Mouse (Mus musculus) R1 (cell line): ENCODE measurements around the gene Pigv.
A peak's percentile ranks its signal among the peaks of the same experiment; 100 is the strongest.

Experiments used
- DNase-seq: peaks from one replicate; pipeline ENCODE4 v3.0.0-alpha.2; 2018; ENCODE audit warnings: low read depth, low spot score

The Pigv gene

DNA sequence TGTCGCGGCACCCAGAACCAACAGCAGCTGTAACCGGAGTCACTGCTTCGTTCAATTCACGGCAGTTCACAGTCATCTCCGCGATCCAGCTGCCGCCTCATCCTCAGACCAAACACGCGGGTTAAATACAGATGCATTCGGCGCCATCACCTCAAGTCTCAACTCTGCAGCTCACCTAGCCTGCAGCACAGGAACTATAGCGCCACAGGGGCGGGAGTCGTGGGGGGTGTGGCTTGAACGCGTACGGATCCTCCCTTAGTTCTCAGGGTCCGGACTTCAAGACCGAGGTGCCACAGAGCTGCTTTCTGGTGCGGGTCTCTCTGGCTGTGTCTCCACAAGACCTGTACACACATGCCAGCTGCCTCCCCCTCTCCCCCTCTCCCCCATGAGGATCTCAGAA, 26.8 kb downstream of the Pigv start:
- peak; percentile 78 for DNase-seq

DNA sequence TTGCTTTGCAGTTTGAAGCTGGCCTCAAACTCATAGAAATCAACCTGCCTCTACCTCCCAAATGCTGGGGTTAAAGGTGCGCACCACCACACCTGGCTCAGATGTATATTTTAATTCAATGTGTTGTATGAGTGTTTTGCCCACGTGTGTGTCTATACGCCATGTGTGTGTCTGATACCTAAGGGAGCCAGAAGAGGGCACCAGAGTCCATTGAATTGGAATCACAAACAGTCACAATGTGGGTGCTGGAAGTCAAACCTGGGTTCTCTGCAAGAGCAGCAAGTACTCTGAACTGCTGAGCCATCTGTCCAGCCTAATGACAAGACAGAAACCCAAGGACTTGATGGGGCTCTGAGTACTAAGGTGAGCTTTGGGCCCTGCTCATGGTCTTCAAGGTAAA, 27.3 kb downstream of the Pigv start:
- DNase-seq, result peak; percentile 69

DNA sequence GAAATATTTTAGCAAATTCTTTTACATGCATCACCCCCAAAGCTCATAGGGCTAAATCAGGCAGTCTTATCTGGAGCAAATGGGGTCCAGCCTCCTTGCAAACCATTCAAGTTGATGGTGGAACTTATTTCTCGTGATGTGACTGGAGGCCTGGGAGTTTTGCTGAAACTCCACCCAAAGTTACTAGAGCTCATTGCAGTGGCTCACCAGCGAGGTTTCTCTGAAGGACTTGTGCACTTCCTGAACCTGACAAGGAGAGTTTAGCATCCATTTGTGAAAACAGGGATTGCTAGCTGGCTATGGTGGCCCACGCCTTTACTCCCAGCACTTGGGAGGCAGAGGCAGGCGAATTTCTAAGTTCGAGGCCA, 38.4 kb downstream of the Pigv start:
- DNase-seq, result peak; percentile 65

DNA sequence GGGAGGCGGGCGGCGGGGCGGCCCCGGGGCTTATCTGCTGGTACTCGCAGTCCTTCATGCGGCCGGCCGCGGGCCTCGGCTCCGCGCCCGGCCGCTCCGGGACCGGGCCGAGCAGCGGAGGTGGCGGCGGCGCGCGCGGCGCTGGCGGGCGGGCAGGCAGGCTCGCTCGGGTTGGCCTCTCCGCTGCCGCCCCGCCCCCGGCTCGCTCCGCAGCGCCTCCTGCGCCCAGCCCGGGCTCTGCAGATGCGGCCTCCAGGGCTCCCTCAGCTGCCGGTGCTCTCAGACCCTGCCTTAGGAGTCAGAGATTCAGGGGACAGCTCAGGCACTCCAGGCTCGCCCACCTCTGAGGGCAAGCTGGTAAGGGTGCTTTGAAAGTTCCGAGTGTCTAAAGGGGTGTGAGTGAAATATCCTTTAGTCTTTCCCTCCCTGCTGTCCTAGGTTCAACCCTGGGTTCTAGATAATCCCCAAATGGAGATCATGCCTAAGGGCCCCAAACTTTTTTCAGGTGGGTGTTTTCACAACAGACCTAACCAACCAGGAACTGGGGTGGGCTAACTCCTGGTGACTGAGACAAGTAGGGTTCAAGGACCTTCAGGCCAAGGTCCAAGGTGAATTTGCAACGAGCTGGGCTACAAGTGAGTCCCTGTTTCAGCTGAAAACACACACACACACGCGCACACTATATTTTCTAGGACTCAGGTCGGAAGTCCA, 39.0 kb downstream of the Pigv start:
- DNase-seq, result peak; percentile 92

DNA sequence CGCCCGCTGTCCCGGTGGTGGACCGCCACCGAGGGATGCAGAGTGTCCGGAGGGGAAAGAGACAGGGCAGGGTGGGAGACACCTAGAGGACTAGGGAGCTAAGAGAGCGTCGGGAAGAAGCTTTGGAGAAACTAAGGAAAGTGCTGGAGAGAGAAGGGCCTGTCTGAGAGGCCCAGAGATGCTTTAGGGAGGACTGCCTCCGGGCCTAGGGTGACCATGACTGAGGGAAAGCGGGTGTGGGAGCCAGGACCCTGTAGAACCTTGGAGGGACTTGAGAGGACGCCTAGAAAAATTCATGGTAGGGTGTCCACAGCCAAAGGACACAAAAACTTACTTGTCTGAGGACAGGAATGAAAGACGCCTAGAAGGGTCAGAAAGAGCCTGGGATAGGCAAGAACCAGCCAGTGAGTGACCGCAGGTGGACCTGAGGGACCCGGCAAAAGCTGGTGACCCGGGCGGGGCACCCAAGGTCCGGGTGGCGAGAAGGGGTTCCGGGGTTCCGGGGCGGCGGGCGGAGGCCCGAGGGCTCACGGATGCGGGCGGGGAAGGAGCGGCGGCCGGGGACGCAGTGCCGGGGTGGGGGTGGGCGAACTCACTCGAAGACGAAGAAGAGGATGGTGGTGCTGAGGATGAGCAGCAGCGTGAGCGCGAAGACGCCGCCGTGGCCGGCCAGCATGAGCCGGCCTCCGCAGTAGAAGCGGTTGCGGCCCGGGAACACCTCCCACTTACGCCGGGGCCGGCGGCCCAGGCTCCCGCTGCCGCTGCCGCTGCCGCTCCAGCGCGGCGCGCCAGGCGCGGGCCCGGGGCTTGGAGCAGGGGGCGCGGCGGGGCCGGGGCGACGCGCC, 39.7 kb downstream of the Pigv start:
- DNase-seq, result no peak

DNA sequence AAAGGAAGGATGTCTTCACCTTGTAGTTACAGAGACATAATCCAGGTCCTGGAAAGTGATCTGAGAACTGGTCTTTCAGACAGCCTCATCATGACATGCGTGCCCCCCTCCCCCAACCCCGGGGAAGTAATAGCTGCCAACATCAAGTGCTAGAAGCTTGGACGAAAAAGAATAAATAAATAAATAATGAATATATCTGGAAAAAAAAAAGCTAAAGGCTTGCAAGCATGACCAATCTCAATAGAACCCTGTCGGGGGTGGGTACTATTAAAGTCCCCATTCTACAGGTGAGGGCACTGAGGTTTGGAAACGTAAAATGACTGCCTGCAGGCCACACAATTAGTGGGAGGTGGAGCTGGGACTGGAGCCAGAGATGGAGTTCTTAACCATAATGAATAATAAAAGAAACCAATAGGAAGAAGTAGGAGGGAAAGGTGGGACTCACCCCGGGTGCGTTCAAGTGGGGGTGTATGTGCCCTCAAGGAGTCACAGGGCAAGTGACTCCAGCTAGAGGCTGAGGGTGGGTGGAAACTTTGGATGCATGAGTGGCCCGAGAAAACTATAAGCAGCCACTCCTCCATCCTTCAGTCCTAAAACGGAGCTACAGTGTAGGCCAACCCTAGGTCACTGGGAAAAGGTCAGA, 40.6 kb downstream of the Pigv start:
- DNase-seq, result peak; percentile 89

DNA sequence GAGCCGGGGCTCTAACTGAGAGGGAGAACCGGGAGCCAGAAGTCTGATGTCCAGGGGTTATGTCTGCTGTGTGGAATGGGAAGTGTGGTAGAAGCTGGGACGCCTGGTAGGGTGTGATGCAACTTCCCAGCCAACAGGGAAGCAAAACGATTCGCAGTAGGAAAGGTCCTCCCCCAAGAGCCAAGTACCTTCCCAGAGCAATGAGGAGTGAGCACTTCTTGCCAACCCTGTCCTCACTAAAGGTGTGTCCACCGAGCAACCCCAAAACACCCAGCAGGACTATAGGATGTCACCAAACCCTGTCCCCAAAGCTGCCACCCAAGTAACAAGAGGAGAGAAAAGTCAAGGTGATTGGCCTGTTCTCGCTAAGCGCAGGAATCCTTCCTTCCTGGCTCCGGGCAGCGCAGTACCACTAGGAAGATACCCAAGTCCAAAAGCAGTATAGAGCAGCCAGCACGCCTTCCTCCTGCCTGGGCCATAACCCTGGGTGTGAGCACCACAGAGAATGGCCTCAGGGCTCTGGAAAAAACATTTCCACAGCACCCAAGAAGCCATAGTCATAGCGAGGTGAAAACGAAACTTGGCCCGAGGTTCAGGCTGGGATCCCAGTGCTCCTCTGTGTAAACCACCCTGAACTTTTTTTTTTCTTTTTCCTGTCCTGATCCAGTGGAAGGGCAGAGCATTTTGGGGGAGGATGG, 41.2 kb downstream of the Pigv start:
- no peak for DNase-seq

DNA sequence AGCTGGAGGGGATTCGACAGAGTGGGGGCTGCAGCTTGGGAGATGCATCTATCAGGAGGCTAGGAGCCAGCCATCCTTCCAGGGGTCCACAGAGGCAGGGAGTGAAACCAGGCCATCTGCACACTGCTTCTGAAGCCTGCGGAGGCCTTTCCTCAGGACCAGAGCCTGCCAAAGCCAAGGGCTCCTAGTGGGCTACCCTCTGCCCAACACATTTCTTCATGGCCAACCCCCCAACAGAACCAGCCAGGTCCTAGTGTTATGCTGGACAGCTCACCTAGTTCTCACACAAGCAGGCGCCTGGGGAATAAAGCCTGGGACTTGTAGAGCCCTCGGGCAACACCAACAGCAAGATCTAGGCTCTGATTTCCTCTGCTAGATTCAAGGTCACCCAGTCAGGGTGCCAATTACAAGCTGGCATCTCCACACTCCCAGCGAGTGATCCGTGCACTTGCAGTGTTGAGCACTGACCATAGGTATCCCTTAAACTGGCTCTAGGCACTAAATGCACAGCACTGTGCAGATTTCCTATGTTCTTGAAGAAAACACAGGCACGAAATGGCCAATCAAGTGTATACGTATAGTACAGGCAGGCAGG, 42.0 kb downstream of the Pigv start:
- DNase-seq, result no peak

DNA sequence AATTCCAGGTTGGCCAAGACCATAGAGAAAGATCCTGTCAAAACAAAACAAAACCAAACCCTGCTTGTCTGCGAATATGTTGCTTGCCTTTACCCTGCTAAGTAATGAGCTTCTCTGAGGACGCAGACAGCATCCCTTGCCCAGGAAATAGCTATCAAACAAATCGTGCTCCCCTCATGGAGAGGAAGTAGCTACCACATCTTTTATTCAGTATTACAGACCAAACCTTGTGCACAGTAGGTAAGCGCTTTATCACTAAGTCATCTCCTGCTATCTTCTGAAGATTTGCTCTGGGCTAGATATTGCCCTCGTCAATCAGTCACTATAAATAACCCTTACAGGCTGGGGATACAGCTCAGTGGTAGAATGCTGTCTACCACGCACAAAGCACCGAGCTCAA, 43.3 kb downstream of the Pigv start:
- DNase-seq, result no peak

DNA sequence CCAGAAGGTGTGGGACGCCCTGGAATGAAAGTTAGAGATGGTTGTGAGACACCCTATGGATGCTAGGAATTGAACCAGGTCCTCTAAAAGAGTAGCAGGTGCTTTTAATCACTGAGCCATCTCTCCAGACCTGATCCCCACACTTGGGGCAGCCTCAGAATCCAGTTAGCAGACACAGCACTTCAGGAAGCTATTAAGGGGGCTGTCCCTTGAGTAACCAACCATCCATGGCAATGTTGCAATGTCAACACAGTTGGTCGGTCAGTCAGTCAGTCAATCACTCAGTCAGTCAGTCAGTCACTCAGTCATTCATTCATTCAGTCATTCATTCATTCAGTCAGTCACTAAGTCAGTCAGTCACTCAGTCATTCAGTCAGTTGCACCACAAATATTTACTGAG, 43.9 kb downstream of the Pigv start:
- no peak for DNase-seq

DNA sequence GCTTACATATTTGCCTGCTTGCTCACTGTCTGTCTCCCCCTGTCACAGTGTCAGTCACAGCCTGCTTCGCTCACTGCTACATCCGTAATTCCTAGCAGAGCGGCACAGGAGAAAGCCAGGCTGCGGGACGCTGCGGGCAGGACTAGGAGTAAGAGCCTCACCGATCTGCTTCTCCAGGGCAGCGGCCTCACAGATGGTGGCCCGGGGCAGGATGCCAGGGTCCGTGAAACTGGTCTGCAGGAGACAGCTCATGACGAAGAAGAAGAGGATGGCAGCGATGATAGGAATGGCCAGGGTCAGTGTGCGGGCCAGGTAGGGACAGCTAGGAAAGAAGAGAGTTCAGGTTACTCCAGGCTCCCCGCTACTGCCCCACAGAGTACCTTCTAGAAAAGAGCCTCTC, 45.4 kb downstream of the Pigv start:
- no peak for DNase-seq

DNA sequence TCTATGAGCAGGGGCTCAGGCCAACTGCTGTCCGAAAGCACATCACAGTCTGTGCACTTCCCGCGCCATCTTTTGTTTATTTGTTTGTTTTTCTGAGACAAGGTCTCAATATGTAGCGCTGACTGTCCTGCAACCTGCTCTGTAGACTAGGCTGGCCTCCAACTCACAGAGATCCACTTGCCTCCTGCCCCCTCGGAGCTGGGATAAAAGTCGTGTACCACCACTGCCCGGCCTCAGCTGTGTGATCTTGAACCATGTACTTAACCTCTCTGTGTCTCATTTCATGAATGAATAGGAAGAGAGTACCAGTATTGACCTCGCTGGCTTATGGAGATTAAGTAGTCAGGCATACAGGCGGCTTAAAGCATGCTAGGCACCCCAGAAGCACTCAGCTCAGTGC, 45.8 kb downstream of the Pigv start:
- DNase-seq, result no peak

DNA sequence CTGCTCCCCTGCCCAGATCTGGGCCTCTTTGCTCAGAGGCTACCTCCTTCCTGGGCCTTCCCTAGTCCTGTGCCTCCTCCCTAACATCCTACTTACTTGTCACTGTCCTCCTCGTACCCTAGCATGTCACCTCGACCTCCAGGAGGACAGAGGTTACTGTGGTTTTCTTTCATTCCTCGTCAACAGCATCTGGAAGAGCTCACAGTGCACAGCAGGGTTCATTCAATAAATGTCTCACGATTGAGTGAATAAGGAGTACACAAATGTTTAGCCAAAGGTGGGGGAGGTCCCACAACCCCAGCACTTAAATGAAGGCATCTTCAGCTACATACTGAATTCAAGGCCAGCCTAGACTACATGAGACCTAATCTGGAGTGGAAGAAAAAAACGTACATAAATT, 46.2 kb downstream of the Pigv start:
- peak; percentile 86 for DNase-seq

DNA sequence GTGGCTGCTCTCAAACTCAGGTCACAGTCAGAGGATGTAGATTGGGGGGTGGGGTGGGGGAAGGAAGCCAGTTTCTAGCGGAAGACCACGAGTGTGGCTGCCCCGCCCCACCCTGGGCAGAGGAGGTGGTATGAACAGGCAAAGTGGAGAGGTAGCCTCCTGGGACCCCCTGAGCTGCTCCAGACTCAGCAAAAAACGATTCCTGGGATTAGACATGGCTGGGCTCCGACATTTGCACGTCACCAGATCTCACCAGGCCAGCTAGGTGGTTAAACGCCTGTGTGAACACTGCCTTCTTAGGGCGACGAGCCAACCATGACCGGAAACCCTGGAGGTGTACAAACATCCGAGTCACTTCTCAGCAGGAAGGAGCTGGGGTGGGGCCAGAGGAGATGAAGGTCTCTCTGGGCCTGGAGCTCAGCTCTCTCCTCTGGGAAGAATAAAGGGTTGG, 46.8 kb downstream of the Pigv start:
- peak; percentile 85 for DNase-seq

DNA sequence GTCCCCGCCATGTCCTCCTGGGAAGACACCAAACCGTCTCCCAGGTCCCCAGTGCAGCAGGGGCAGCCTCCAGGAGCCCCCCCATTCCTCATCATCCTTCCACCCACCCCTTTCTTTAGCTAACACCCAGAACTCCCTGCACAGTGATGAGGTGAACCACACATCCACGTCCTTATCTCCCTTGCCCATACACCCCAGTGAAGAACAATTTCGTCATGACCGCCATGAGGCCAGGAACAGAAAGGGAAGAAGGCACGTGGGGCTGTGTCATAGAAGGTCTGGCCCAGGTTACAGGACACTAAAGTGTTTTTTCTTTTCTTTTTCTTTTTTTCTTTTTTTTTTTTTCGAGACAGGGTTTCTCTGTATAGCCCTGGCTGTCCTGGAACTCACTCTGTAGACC, 47.6 kb downstream of the Pigv start:
- no peak for DNase-seq

DNA sequence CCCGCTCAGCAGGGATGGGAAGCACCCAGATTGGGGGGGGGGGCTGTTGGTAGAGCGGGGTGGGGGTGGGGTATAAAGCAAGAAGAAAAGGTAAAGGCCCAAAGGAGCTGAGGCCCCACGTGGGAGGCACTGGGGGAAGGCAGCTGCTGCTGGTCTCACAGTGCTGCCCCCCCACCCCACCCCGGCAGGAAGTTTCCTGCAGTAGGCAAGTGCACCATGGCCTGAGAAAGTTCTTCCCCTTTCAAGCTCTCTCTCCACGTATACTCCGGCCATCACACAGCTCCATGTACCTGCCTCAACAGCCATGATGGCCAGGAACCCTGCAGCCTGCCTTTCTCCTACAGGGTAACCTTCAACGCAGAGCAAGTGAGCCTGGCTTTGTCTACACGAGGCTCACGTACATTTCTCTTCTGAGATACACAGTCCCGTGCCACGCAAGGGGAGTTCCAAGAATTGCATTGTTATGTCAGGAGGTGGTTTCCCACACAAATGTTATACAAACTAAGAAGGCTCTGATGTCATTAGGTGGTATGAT, 50.2 kb downstream of the Pigv start:
- DNase-seq, result peak; percentile 61

DNA sequence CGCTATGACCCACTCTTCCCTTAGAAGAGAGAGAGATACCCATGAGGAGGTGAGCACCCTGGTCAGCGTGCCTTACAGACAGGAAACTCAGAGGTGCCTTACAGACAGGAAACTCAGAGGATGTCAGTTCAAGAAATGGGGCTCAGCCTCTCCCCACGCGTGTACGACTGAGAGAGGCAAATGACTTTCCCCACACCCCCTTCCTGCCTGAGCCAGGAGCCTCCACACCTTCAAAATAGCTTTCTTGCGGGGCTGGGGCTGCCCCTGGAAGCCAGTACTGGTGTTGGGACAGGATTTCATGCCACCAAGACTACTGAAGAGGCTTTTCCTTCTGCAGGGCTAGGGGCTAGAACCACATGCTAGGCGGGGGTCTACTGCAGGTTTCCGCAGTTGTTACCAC, 51.8 kb downstream of the Pigv start:
- no peak for DNase-seq

DNA sequence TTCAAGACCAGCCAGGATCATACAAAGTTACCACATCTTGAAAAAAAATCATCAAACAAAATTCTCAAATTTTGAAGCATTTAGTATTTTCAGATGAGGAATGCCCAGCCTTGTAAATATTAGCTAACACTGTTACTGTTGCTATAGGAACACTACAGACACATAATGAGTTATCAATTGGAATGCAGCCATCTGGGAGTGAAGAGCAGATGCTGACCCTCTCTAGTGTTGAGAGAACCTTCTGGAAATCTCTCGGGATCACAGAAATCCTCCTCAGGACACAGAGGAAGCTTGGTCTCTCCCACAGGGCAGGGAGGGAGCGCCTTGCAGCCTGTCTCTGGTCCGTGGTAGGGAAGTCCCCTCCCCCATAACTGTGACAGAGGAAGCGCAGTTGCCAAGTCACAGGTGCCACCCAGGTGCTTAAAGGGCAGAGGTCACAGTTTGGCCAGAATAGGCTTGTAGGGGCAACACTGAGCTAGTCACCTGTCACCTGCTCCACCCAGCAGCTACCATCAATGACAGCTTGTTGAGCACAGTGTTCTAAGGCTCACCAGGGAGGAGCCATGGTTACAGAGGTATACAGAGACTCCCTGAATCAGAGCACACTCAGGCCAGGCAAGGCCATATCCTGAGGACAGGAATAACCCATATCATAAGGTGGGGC, 52.8 kb downstream of the Pigv start:
- DNase-seq, result no peak

DNA sequence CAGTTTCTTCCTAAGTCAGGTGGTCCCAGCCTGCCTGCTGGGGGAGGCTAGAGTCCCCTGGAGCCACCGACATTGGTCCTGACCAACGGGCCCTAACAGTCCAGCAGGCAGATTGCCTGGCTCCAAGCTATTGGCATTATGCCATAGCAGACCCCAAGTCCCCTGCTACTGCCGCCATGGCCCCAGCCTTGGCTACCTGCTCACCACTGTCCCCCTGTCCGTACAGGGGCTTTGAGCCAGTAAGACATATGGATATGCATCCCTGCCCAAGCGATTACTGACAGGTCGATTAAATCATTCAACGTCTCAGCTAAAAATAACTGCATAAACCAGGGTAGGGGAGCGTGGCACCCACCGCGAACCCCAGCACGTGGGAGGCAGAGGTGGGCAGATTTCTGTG, 54.5 kb downstream of the Pigv start:
- no peak for DNase-seq

DNA sequence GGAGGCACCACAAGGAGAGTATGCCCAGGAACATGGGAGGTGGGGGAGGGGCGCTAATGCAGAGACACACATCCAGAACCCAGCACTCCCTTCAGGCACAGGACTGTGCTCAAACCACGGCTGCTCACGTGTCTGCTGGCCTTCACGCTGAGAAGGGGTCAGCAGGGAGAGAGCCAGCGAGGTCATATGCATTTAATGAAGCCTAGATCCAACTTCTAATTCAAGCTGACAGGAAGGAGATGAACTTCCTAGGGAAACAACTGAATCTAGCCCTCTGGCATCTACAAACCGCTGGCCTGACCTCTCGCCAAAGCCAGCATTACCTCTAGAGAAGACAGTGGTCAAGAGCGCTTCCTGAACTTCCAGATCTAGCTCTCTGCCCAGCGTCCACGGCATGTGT, 57.0 kb downstream of the Pigv start:
- no peak for DNase-seq

DNA sequence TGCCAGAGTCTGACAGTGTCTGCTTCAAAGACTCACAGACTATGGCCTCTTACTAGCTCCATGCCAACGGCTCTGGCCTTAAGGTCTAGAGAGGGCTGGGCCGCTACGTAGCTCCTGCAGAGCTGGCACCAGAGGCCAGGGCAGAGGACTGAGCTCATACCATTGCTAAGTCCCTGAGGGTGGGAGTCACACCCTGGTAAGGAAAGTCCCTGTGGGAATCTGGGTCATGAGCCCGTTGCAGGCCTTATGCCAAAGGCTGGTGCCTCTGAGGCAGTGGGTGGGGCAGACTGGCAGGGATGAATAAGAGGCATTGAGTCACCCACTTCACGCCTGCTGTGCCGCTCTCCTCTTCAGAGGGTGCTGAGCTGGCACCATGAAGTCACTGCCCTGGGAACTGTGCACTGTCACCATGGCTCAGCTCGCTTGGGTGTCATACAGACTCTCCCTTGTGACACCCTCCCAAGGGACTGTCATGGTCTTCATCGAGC, 58.1 kb downstream of the Pigv start:
- no peak for DNase-seq
